Mouse (Mus musculus): ENCODE results near the gene Uba52. TPM values are rescaled to one million over a fixed set of nuclear protein-coding genes. Genes with fewer than 3 reads are reported as not detected.
A peak's percentile ranks its signal among the peaks of the same experiment; 100 is the strongest.
"Not testable (repeated sequence)": the region's sequence is repeated elsewhere in the genome, so short reads cannot be mapped to it uniquely, and the experiment has no call there.

The Uba52 gene
- polyA plus RNA-seq, 1 experiment from 2014 or later, result 779 TPM

GRCm38 (mm10) chr8:70513441-70513840, 2.8 kb upstream of the Uba52 start:
- no peak overlapping the region for H3K4me3 ChIP-seq
- no peak for ATAC-seq (ENCODE audit: insufficient number of reproducible peaks, low FRiP score)
- peaks cover 62% of the 10 kb centered on the region for H3K36me3 ChIP-seq
- no peaks in the 10 kb centered on the region for H3K9me3 ChIP-seq (replicated peaks)
- H3K4me2 ChIP-seq, result no peak overlapping the region
- no peaks in the 10 kb centered on the region for H3K27me3 ChIP-seq (replicated peaks)
- 62% methylated on average over 2 of the region's 2 CpGs for WGBS
- H3K27ac ChIP-seq (ENCODE audit: poor library complexity, severe bottlenecking), result 0 out of 2 replicates have a peak overlapping the region, but pooled peaks have one; percentile 34
- H3K4me1 ChIP-seq (replicated peaks), result peaks cover 24% of the 10 kb centered on the region
- H3K9ac ChIP-seq, result no peak overlapping the region

- Histone ChIP-seq H3K27ac (ENCODE audit: poor library complexity, severe bottlenecking) (0 out of 2 replicates have a peak overlapping the region, but pooled peaks have one; percentile 9), H3K4me2 (no peak overlapping the region), H3K27me3 (replicated peaks) (no peaks in the 10 kb centered on the region), H3K4me1 (replicated peaks) (peaks cover 26% of the 10 kb centered on the region), H3K9ac (no peak overlapping the region), H3K4me3 (no peak overlapping the region), H3K9me3 (replicated peaks) (no peaks in the 10 kb centered on the region), H3K36me3 (peaks cover 61% of the 10 kb centered on the region)
- no peak for ATAC-seq (ENCODE audit: insufficient number of reproducible peaks, low FRiP score)
- 89% methylated on average over 11 of the region's 11 CpGs for WGBS
Observed at GRCm38 (mm10) chr8:70512253-70512903, 1.8 kb upstream of the Uba52 start.

- Histone ChIP-seq H3K4me2 (no peak overlapping the region; the same call in none of the 2 replicates), H3K36me3 (peaks cover 64% of the 10 kb centered on the region), H3K9me3 (replicated peaks) (no peaks in the 10 kb centered on the region), H3K4me3 (no peak overlapping the region), H3K27ac (ENCODE audit: poor library complexity, severe bottlenecking) (no peak overlapping the region), H3K9ac (no peak overlapping the region), H3K27me3 (replicated peaks) (no peaks in the 10 kb centered on the region), H3K4me1 (replicated peaks) (peaks cover 29% of the 10 kb centered on the region)
- no peak for ATAC-seq (ENCODE audit: insufficient number of reproducible peaks, low FRiP score)
- WGBS, result 85% methylated on average over 2 of the region's 2 CpGs
Observed at GRCm38 (mm10) chr8:70511770-70512169, 1.2 kb upstream of the Uba52 start.

GRCm38 (mm10) chr8:70511174-70511573, 573 bp upstream of the Uba52 start:
- peak overlapping the region; percentile 97; the same call in 1 of the 2 replicates for H3K27ac ChIP-seq (ENCODE audit: poor library complexity, severe bottlenecking)
- WGBS, result 79% methylated on average over 6 of the region's 6 CpGs

GRCm38 (mm10) chr8:70509281-70509952, 1.2 kb downstream of the Uba52 start:
- peaks cover 38% of the 10 kb centered on the region for H3K4me1 ChIP-seq (replicated peaks)
- peak overlapping the region; percentile 97 for H3K27ac ChIP-seq (ENCODE audit: poor library complexity, severe bottlenecking)
- peak overlapping the region; percentile 83 for H3K4me2 ChIP-seq
- no peak for ATAC-seq (ENCODE audit: insufficient number of reproducible peaks, low FRiP score)
- H3K9ac ChIP-seq, result peak overlapping the region; percentile 98
- H3K9me3 ChIP-seq (replicated peaks), result no peaks in the 10 kb centered on the region
- H3K4me3 ChIP-seq, result peak overlapping the region; percentile 85
- peaks cover 42% of the 10 kb centered on the region for H3K36me3 ChIP-seq
- H3K27me3 ChIP-seq (replicated peaks), result no peaks in the 10 kb centered on the region
- 9% methylated on average over 25 of the region's 25 CpGs for WGBS

More at GRCm38 (mm10) chr8:70511174-70511573, 573 bp upstream of the Uba52 start:
- H3K9ac ChIP-seq, result peak overlapping the region; percentile 98
- peak overlapping the region; percentile 83 for H3K4me2 ChIP-seq
- H3K9me3 ChIP-seq (replicated peaks); H3K27me3 ChIP-seq (replicated peaks); ATAC-seq (ENCODE audit: insufficient number of reproducible peaks, low FRiP score): not testable (repeated sequence)
- peak overlapping the region; percentile 85 for H3K4me3 ChIP-seq
- peaks cover 58% of the 10 kb centered on the region for H3K36me3 ChIP-seq
- H3K4me1 ChIP-seq (replicated peaks), result peaks cover 30% of the 10 kb centered on the region

- Histone ChIP-seq H3K9me3 (replicated peaks) (no peaks in the 10 kb centered on the region), H3K9ac (no peak overlapping the region), H3K4me2 (peak overlapping the region; percentile 82; the same call in 1 of the 2 replicates), H3K4me1 (replicated peaks) (peaks cover 46% of the 10 kb centered on the region), H3K27ac (ENCODE audit: poor library complexity, severe bottlenecking) (peak overlapping the region; percentile 31; the same call in 1 of the 2 replicates), H3K36me3 (peaks cover 22% of the 10 kb centered on the region), H3K4me3 (0 out of 2 replicates have a peak overlapping the region, but pooled peaks have one; percentile 74), H3K27me3 (replicated peaks) (peaks cover 22% of the 10 kb centered on the region)
- no peak for ATAC-seq (ENCODE audit: insufficient number of reproducible peaks, low FRiP score)
- WGBS, result 54% methylated on average over 5 of the region's 5 CpGs
Observed at GRCm38 (mm10) chr8:70507027-70507393, 3.6 kb downstream of the Uba52 start.

GRCm38 (mm10) chr8:70506328-70507026, 4.1 kb downstream of the Uba52 start, which contains the start of gene Rex1bd:
TSS of gene Rex1bd (minus strand) at chr8:70506752.
- H3K27ac ChIP-seq (ENCODE audit: poor library complexity, severe bottlenecking), result peak within 1 kb of the TSS; percentile 91
- peaks cover 27% of the 10 kb centered on the region for H3K27me3 ChIP-seq (replicated peaks)
- peak within 1 kb of the TSS; percentile 74 for H3K4me3 ChIP-seq
- H3K36me3 ChIP-seq, result peaks cover 22% of the 10 kb centered on the region
- H3K9ac ChIP-seq, result peak within 1 kb of the TSS; percentile 91
- 3% methylated on average over 40 of the region's 40 CpGs for WGBS
- no peaks in the 10 kb centered on the region for H3K9me3 ChIP-seq (replicated peaks)
- H3K4me1 ChIP-seq (replicated peaks), result peaks cover 46% of the 10 kb centered on the region
- peak within 1 kb of the TSS; percentile 82 for H3K4me2 ChIP-seq
- peak; percentile 89 for ATAC-seq (ENCODE audit: insufficient number of reproducible peaks, low FRiP score)

GRCm38 (mm10) chr8:70505698-70506327, 4.8 kb downstream of the Uba52 start:
- Histone ChIP-seq H3K27ac (ENCODE audit: poor library complexity, severe bottlenecking) (peak overlapping the region; percentile 91; the same call in 1 of the 2 replicates), H3K4me2 (peak overlapping the region; percentile 82), H3K36me3 (peaks cover 22% of the 10 kb centered on the region), H3K4me1 (replicated peaks) (peaks cover 50% of the 10 kb centered on the region), H3K4me3 (peak overlapping the region; percentile 74), H3K9ac (peak overlapping the region; percentile 91), H3K27me3 (replicated peaks) (peaks cover 34% of the 10 kb centered on the region), H3K9me3 (replicated peaks) (no peaks in the 10 kb centered on the region)
- peak; percentile 24 for ATAC-seq (ENCODE audit: insufficient number of reproducible peaks, low FRiP score)
- 38% methylated on average over 32 of the region's 32 CpGs for WGBS

- Histone ChIP-seq H3K27ac (ENCODE audit: poor library complexity, severe bottlenecking) (no peak overlapping the region), H3K27me3 (replicated peaks) (peaks cover 43% of the 10 kb centered on the region), H3K4me2 (no peak overlapping the region), H3K4me3 (no peak overlapping the region), H3K36me3 (peaks cover 22% of the 10 kb centered on the region), H3K9ac (no peak overlapping the region), H3K4me1 (replicated peaks) (peaks cover 57% of the 10 kb centered on the region), H3K9me3 (replicated peaks) (no peaks in the 10 kb centered on the region)
- ATAC-seq (ENCODE audit: insufficient number of reproducible peaks, low FRiP score), result no peak
- 73% methylated on average over 3 of the region's 3 CpGs for WGBS
Observed at GRCm38 (mm10) chr8:70504851-70505250, 5.8 kb downstream of the Uba52 start.

- Histone ChIP-seq H3K9ac (no peak overlapping the region), H3K4me3 (no peak overlapping the region), H3K36me3 (peaks cover 22% of the 10 kb centered on the region), H3K4me2 (no peak overlapping the region), H3K9me3 (replicated peaks) (no peaks in the 10 kb centered on the region), H3K4me1 (replicated peaks) (peaks cover 56% of the 10 kb centered on the region), H3K27ac (ENCODE audit: poor library complexity, severe bottlenecking) (no peak overlapping the region), H3K27me3 (replicated peaks) (peaks cover 49% of the 10 kb centered on the region)
- ATAC-seq (ENCODE audit: insufficient number of reproducible peaks, low FRiP score), result no peak
- WGBS, result 69% methylated on average over 16 of the region's 16 CpGs
Observed at GRCm38 (mm10) chr8:70504291-70504716, 6.3 kb downstream of the Uba52 start.

All from heart, embryonic 12.5 days (tissue).